Mouse (Mus musculus) spleen, postnatal 14 days (tissue): ENCODE measurements around the gene Akap8l.

Experiments used
- DNase-seq, 2 experiments: peaks; one replicate each; pipeline ENCODE4 v3.0.0; 2021 to 2022; ENCODE audit warnings: low spot score in 2 of 2

Gene Akap8l

DNA sequence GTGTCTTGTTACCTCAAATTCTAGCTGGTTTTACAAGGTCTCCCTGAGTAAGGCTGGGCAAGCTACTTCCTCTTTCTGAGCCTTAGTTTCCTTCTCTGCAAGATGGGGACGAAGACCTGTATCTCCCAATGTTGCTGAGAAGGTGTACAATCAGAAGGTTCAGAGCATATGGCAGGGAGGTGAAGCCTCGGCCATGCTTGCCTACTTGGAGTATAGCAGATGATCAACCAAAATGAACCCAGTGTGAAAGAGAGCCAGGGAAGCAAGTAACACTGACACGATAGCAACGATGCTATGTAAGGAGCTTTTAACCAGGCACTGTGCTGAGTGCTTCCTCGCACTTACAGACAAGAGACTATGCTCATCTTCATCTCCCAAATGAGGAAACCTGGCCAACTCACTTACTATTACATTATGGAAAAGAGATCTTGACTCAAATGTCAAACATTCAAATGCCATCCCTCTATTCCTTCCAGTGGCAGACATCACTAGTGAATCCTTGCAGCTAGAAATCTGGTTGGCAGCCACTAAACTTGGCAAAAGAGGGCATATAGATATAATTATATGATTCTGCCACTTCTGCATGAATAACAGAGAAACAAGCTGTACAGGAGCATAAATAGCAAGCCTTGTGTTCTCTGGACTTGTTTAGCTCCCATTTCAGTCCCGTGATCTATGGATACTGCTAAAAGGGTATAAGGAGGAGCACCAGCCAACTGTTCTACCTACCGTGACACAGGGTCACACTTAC is 8.0 kb upstream of the Akap8l start:
- no peak for DNase-seq

DNA sequence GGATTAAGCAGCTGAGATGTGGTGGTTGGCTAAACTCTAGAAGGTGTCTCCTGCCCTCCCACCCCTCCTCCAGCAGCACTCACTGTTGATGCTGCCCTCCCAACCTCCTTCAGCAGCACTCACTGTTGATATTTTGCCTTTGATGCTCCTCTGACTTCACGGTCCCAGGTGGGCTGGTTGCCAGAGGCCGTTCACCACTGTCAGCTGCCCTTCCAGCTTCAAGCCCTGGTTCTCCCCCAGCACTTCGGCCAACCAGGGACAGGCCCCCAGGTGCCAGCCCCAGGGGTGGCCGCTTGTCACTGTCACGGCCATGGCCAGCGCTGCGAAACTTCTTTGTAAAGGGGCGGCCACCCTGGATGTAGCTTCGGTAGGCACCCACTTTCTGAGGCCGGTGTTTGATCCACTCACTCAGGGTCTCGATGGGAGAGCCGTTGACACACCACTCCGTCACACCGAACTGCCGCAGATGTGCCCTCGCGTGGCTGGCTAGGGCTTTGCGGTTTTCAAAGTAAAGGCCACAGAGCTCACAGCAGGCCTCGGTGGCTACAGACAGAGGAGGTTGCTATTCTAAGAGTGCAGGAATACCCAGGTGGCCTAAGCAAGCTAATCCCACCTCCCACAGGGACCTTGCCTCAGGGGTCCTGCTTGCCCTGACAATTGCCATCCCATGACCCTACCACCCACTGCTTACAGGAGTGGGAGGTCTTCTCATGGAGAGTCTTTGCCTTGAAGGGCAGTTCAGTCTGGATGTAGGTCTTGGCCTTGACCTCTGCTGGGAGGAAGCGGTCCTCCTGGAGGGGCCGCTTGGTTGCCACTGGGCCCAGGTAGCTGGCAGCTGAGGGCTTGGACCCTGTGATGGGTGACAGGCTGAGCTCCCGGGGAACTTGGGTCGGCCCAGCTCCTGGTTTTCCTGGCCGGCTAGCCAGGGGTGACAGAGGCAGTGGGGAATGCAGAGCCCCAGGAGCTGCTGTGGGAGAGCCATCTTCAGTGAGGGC is 6.7 kb upstream of the Akap8l start:
- DNase-seq = no peak

DNA sequence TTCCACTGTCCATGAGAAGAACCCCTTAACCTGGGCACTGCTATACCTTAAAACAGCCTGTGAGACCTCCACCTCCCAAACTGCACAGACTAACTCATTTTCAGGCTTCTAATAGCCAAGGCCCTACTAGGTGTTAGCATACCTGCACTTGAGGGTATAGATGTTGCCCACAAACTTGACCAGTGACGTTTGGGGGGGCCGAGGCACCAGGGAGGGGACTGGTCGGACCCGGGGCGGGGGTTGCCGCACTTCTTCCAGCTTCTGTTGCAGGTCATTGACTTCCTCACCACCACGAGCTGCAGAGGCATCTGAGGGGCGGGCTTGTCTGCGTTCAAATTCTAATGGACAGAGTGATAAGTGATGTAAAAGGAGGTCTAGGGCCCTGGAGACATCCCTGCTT is 5.9 kb upstream of the Akap8l start:
- DNase-seq = no peak

DNA sequence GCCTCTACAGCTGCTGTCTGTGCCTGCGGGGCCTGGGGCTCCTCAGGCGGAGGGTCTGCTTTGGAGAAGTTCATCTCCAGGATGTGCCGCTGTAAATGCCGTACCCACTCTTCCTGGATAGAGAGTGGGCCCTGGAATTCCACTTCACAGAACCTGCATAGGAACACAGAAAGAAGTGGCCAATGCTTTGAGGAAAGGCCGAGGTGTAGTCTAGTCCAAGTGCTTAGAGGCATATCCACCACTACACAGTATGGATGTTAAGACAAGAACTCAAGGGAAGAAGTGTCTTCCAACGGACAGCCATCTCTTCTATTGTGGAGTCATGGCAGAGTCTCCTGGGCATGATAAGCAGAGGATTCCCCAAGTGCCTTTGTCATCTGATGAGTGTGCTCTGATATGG is 4.6 kb upstream of the Akap8l start:
- DNase-seq = no peak

DNA sequence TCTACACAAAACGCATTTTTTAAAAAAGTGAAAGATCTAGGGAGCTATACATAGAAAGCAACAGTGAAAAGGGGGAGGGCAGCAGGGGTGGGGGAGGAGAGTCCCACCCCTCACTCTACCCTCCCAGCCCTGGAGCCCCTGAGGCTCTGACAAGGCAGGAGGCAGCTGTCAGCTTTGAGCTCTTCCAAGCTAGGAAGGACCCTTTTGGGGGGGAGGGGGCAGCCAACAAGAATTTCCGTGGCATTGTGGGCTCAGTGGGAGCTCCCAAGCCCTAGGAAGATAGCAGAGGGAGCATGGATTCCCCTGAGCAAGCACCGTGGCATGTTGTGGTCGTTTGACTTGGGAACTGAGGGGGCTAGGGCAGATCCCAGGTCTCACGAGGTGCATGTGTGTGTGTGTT is 3.8 kb upstream of the Akap8l start:
- no peak for DNase-seq

DNA sequence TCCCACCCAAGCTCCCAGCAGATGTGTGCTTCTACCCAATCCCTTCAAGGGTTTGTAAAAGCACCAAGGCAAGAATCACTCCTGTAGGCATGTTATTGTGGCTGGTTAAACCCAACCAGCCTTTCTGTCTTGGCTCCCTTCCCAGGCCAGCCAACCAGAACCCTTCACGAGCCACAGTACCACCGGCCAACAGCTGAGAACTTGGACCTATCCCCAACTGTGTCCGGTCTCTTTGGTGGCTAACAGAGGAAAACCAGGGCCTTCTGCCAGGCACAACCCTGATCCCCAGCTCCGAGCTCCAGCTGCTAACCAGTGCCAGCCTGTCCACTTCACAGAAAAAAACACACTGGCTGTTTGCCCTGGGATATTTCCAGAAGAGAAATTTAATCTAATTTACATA is 3.3 kb upstream of the Akap8l start:
- no peak for DNase-seq

DNA sequence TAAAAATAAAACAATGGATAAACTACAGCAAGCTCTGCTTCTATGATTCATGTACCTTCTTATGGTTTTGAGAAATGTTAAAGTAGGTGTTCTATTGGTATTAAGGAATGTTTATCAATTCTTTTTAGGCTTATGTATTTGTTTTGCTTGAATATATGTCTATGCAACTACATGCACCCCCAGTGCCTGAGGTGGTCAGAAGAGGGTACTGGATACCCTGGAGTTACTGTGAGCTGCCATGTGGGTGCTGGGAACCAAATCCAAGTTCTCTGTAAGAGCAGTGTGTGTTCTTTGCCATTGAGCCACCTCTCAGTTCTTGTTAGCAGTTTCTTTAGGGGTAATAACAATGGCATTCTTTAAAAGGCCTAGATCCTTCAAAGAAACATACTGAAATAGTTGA is 1.3 kb upstream of the Akap8l start:
- no peak for DNase-seq

DNA sequence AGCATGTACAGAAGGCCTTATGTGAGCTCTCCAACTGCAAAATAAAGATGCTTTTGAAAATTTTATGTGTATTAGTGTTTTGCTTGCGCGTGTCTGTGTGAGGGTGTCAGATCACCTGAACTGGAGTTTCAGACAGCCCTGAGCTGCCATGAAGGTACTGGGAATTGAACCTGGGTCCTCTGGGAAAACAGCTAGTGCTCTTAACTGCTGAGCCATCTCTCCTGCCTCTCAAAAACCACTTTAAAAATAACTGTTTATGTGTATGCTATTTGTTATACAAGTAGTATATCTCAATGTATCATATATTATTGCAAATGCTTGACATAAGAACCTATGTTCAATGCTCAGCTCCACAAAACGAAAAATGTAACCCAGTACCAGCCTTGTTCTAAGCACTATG is 862 bp upstream of the Akap8l start:
- no peak for DNase-seq

DNA sequence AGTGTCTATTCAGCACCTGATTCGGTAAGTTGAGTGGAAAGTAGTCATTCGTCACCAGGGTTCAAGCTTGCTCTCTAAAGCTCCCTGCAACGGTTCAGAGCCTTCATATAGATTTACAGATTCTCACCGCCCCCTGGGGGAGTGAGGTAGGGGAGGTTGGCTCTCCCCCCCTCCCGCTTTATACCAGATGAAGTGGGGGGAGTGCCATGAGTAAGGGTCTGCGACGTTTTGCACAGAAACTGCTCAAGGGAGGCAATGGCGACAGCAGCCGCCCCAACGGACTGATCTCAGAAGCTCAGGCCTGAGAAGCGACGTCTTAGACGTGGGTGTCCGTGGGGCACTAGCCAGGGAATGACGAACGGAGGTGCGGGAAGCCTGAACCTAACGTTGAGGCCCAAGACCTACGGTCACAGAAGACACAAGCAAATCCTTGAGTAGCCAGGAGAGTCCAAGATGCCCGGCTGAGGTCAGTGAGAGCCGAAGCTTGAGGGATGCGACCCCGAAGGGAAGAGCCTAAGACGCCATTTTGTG is 491 bp downstream of the Akap8l start:
- DNase-seq = no peak

DNA sequence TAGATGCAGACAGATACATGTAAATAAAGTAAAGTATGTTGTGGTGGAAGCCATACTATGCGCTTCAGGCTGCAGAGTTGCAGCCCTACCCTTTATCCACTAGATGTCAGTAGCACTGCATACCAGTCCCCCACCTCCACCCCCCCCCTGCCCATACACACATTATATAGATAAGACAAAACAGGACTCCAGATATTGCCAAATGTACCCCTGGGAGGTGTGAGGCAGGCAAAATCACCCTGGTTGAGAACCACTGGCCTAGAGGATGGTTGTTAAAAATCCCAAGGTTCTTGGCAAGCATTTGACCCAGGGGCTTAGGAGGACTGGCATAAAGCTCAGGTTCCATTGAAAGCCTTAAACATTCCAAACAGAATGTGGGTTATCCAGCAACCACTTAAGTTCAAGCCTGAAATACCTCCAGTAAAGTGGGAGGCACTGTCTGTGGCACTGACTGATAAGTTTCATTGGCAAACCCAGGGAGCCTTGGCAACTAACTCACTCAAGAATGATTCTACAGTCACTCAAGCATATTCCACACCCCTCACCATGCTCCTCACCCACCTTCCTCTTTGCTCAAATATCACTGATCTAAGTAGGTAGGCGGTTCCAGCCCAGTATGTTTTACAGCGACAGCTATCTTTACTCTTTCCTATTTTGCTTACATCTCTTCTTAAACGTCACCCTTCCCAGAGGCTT is 1.2 kb downstream of the Akap8l start:
- DNase-seq = peak in 1 of 2 experiments; percentile 41

DNA sequence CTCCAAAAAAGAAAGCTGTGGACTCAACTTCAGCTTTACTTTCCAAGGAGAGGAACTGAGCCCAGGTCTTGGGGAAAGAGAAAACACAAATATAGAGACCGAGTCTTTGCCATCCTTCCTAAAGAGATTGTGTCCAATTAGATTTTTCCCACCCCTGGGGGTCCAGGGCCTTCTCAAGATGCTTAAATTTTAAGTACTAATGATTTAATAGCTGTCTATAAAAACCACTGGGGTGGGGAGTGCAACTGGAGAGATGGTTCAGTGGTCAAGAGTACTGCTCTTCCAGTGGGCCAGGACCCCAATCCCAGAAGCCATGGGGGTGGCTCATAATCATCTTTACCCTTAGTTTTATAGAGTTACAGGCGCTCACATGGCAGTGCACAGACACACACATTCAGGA is 2.0 kb downstream of the Akap8l start:
- DNase-seq = no peak

DNA sequence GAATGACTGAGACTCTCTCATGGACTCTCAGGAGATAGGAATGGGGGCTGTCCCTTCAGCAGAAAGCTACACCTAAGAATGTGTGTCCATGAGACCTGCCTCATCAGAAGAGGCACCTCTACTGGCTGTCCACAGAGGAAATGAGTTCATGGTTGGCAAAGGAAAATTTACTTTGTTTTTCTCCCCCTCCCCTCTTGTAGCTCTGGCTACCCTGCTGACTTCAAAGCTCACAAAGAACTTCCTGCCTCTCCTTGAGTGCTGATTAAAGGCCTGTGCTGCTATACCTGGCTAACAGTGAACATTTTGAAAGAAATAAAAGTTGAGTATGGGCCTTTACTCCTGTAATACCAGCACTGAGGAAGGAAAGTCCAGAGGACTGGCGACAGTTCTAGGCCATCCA is 9.3 kb downstream of the Akap8l start:
- DNase-seq = no peak

DNA sequence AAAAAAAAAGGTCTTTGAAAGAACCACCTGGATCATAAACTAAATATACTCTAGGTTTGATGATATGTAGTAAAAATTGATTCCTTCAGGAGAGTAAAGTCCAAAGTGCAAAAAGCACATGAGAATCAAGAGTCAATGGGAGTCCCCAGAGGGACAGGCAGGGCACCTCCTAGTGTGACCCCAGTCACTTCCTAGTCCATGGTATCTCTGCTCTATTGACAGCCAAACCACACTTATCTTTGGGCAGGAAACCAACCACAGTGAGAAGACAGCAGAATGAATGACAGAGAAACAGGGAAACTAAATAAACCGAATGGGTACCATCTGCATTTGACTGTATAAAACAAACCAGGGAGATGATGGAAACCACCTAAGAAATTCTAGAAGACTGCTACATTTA is 10.3 kb downstream of the Akap8l start:
- DNase-seq = no peak

DNA sequence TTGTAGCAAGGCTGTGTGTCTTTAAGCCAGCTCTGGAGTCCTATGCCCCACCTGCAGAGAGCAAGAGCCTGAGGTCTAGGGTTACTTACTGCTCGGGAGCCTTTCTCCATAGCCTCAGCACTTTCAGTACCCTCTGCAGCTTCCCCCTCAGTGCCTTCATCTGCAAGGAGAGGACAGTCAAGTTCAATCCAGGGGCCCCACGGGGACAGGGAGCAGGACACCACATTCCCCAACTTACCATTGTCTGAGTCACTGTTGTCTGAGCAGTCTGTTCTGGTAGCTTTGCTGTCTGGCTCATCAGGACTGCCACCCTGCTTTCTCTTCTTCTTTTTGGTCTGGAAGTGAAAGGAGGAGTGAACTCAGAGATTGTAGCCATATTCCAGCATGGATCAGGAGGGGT is 14.5 kb downstream of the Akap8l start:
- DNase-seq = no peak

DNA sequence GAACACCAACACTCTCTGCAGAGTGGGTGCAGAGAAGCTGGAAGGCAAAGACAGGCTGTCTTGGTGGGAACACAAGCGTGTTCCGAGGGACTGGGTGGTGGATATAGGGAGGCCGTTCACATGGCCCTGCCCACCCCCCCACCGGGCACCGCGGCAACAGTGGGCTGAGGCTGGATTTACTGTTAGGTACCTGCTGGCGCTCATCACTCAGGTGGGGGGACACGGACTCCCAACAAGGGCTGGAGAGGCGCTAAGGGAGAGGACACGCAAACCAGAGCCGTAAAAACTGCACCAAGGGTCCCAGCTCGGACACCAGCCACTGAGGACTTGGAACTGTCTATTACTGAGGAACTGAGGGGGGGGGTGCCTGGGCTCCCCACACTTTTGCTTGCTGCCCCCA is 15.5 kb downstream of the Akap8l start:
- DNase-seq = no peak

DNA sequence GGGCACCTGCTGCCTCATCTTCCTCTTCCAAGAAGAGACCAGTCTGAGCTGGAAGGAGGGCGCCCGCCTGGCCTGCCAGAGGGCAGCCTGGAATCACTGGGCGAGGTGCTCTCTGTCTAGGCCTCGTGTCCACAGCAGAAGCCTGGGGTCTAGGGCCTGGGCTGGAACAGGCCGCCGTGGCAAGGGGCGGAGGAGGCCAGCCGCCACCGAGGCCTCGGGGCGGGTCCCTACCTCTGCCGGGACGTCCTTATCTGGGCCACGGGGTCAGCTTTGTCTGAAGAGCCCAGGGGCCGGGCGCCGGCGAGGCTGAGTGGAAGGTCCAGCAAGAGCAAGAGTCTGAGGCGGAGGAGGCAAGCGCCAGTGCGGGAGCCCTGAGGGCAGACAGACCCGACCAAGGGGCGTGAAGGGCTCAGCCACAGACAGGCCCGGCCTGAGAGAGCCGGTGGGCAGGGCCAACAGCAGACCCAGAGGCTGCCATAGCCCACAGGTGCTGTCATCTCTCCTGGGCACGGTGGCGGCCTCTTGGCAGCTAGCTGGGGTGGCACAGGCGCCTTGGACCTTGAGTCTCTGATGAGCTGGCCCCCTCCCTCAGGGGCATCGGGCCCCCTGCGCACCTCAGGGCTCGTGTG is 16.6 kb downstream of the Akap8l start:
- DNase-seq = no peak

DNA sequence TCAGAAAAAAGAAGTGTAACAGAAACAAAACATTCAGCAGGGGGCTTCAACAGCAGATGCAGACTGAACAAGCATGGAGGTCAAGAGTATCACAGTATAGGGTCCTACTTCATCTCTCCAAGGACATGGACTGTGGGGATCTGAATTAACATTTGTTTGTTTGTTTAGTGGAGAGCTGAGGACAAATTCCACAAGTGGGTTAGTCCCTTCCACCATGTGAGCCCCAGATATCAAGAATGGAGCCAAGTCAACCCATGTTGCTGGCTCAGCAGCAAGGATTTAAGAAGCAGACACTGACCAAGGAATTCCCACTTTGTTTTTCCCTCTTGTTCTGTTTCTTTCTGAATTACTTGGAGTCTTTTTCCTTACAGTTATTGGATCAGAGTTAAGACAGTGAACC is 22.9 kb downstream of the Akap8l start:
- no peak for DNase-seq

DNA sequence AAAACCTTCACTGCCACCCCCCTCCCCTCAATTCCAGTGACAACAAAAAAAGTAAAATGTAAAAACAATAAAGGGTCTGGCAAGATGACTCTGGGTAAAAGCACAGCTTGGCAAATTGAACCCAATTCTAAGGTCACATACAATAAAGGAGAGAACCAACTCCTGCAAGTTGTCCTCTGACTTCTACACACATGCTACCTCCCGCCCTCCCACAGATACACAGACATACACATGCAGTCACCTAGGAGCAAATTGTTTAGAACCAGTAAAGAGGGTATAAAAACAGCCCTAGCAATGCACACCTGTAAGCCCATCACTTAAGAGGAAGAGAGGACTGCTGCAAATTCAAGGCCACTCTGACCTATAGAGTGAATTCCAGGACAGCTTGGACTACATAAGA is 27.6 kb downstream of the Akap8l start:
- DNase-seq = no peak

DNA sequence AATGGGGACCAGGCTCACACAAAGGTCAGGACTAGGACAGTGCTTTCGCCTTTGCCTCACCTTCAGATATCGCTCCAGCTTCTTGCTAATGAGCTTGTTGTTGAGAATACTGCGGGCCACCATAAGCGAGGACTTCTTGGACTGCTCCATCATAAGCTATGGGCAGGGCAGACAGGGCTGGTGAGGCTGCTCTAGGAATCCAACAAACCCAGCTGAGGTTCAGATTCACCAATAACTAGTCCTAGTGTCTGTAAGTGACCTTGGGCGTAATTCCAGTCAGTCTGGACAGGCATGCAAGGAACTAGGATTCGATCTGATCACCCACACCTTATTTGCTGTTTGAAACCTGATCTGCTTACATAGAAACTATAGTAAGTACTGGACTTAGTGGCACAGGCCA is 28.6 kb downstream of the Akap8l start:
- DNase-seq = no peak

DNA sequence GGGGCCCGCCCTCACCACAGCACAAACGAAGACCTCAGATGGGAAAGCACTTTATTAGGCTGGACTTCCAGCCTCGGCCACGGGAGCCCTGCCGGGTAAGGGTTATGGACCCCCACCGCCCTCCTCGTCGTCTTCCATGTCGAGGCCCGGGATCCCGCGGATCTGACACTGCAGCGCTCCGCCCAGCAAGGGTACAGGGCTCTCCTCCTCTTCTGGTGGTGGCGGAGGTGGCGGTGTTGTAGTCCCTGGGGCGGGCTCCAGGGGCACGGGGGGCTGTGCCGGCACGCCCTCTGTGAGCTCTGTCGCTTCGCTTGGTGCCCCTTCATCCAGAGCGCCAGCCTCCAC is 29.0 kb downstream of the Akap8l start:
- no peak for DNase-seq

DNA sequence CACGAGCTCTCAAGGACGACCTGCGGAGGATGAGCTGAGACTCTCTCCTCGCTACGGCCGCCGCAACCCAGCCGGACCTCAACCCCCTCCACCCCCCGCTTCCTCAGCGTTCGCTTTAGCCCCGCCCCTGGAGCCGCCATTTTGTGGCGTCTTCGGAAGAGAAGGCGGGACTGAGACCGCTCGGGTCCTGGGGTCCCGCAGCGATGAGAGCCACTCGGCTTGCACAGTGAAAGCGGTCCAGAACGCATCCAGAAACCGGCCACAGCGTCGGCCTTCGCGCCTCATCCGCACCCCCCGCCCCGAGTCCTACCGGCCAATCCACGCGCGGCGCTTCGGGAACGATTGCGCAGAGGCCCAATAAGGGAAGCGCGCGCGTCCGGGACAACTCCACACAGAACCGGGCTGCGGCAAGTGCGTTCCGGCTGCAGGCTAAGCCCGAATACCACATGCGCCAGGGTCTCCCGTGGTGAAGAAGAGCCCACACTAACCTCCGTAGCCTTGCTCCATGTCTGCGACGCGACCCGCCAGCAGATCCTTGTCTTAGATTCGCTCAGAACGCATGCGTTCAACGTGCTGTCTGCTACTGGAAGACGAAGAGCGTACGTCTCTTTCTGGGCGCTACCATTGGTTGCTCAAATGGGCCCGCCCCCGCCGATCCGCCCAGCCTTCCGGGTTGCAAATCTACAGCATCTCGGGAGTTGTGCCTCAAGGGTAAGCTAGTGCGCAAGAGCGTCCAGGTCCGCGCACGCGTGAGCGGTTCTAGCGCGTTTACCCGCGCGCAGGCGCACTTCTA is 29.6 kb downstream of the Akap8l start, which contains the start of gene Akap8:
Gene Akap8 (minus strand): TSS at position 642 of the 793 bp plus-strand sequence.
- DNase-seq = peak; percentile 91
